19 mouse cellular contexts compared by ENCODE assay signal in genomic region chr10:128315578-128315977, GRCm38 (mm10). TPM values are rescaled to one million over a fixed set of nuclear protein-coding genes. Genes with fewer than 3 reads are reported as not detected.
"Had no signal": no experiment of that assay in that cellular context is flagged by ENCODE, and none has a peak within 500 bp of the region (broad histone marks: within the 10 kb centered on the region; RNA-seq: fewer than 3 reads in every experiment).

No protein-coding gene starts in this region.

- H3K4me3 ChIP-seq: limb, embryonic 10.5 days; megakaryocyte, embryonic 14.5 days; midbrain, embryonic 13.5 days; myocyte; neural tube, embryonic 15.5 days had no signal

- H3K27me3 ChIP-seq: megakaryocyte, embryonic 14.5 days; midbrain, embryonic 13.5 days; neural tube, embryonic 15.5 days had no signal

- H3K9me3 ChIP-seq: limb, embryonic 10.5 days; megakaryocyte, embryonic 14.5 days; midbrain, embryonic 13.5 days; neural tube, embryonic 15.5 days had no signal

- ATAC-seq: intestine, postnatal 0 days; lung, postnatal 0 days; midbrain, embryonic 13.5 days had no signal

- H3K4me1 ChIP-seq: limb, embryonic 10.5 days; midbrain, embryonic 13.5 days had no signal

- DNase-seq: kidney, adult 8-10 months; kidney, postnatal 10 days; lung, adult 2 months; lung, postnatal 4 days; right cerebral cortex, adult 18-20 months; right cerebral cortex, postnatal 25 days; thymus, postnatal 4 days had no signal

- H3K27ac ChIP-seq: limb, embryonic 10.5 days; midbrain, embryonic 13.5 days; neural tube, embryonic 15.5 days; stomach, postnatal 0 days had no signal

- H3K9ac ChIP-seq: midbrain, embryonic 13.5 days; neural tube, embryonic 15.5 days had no signal

- H3K4me2 ChIP-seq: midbrain, embryonic 13.5 days; neural tube, embryonic 15.5 days had no signal

RNA-seq across cellular contexts. Expression of gene Il23a, which starts 17.0 kb away (rescaled TPM):
- total RNA-seq: layer of hippocampus, adult 8-10 months; left cerebral cortex, adult 18-20 months had no signal
- polyA plus RNA-seq: limb, embryonic 10.5 days; neural tube, embryonic 11.5 days; small intestine, adult 2 months had no signal
